Mouse (Mus musculus): Measurements from ENCODE around the gene Cherp. TPM values are rescaled to one million over a fixed set of nuclear protein-coding genes. Genes with fewer than 3 reads are reported as not detected.

Gene Cherp
- polyA plus RNA-seq, 1 experiment from 2014 or later: 105 TPM

DNA sequence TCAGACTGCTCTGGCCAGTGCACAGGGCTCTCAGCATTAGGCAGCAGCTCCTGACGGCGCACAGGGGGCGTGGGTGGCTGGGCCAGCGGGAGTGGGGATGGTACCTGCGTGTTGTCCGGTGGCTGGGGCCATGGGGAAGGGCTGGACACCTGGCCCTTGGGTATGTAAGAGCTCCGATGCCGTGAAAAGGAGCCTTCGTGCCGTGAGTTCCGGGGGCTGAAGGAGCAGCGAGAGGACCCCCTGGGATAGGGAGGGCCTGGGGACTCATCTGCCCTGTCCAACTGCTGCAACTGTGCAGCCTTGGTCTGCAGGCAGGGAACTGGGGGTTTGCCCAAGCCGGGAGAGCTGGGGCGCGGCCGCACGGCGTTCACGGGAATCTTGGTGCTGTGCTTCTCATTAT lies 21.2 kb upstream of the Cherp start:
- DNase-seq (ENCODE audit: low spot score): no peak
- no peaks in the 10 kb centered on the region for H3K27me3 ChIP-seq (ENCODE audit: insufficient read depth, poor library complexity, severe bottlenecking)
- 92% methylated on average over 19 of the region's 19 CpGs for WGBS
- H3K4me1 ChIP-seq (replicated peaks): peaks cover 24% of the 10 kb centered on the region
- no peak overlapping the region for H3K27ac ChIP-seq
- H3K4me3 ChIP-seq: no peak overlapping the region
- no peaks in the 10 kb centered on the region for H3K9me3 ChIP-seq
- peaks cover 56% of the 10 kb centered on the region for H3K36me3 ChIP-seq

DNA sequence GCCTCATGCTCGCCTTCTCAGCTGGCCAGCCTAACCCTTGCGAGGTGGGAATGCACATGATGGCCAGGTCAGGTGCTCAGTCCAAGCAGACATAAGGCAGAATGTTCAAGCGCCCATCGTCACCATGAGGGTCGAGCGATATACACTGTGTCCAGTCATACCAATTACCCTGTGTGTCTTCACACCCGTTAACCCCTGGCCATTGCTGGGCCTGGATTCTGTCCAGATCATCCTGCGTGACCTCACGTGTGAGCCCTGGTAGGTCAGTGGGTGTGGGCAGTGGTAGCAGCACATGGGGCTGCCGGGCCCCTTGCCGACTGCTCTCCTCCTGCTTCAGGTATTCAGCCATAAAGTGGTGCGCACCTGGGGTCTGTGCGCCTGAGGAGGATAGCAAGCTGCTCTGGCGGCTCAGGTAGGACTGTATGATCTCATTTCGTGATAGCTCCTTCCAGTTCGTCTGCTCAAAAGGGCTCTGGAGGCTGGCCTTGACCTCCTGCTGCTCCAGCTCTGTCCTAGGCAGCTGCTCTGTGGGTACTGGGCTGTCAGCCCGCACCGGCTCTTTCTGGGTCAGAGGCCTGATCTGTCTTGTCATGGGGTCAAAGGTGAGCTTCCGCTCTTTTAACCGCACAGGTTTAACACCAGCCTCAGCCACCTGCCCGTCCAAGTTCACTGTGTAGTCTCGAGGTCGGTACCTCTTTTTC lies 20.5 kb upstream of the Cherp start:
- no peak overlapping the region for H3K4me3 ChIP-seq
- H3K4me1 ChIP-seq (replicated peaks): peaks cover 31% of the 10 kb centered on the region
- H3K27ac ChIP-seq: no peak overlapping the region
- no peak for DNase-seq (ENCODE audit: low spot score)
- 88% methylated on average over 23 of the region's 23 CpGs for WGBS
- H3K36me3 ChIP-seq: peaks cover 54% of the 10 kb centered on the region
- no peaks in the 10 kb centered on the region for H3K27me3 ChIP-seq (ENCODE audit: insufficient read depth, poor library complexity, severe bottlenecking)
- no peaks in the 10 kb centered on the region for H3K9me3 ChIP-seq

DNA sequence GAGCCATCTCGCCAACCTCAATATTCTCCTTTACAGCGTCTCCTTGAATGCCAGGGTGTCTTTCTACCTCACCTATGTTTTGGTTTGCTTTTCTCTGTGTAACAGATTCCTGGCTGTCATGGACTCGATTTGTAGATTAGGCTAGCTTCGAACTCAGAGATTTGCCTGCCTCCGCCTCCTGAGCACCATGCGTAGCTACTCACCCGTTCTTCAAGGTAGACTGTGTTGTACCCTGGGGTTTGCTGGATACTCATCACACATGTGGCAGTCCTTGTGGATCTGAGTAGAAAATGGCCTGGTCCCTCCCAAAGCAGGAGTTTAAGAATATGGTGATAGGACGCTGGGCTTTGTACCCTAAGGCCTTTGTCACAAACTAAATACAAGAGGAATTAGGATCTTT lies 18.4 kb upstream of the Cherp start:
- Histone ChIP-seq H3K36me3 (peaks cover 56% of the 10 kb centered on the region), H3K27me3 (ENCODE audit: insufficient read depth, poor library complexity, severe bottlenecking) (no peaks in the 10 kb centered on the region), H3K9me3 (no peaks in the 10 kb centered on the region), H3K4me3 (peak overlapping the region; percentile 95), H3K27ac (peak overlapping the region; percentile 90), H3K4me1 (replicated peaks) (peaks cover 35% of the 10 kb centered on the region)
- DNase-seq (ENCODE audit: low spot score): peak; percentile 16
- WGBS: 17% methylated on average over 8 of the region's 8 CpGs

DNA sequence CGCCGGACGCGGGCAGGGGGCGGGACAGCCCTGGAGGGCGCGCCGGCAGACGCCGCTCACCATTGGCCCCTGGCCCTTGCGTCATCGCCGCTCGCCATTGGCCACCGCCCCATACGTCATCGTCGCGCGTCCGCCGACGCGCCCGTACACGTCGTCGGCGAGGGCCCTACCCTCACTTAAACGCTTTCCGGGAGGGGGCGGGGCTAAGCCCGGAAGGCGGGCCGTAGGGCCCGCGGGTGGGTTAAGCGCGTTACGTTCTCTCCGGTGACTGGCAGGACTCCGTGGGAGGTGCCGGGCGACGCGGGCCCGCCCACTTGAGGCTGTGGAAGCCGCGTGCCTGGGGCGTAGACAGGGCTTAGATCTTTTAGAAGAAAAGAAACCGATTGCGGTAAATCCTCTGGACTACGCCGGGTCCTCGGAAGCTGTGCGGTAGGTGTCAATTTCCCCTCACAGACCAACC lies 17.6 kb upstream of the Cherp start:
- H3K27ac ChIP-seq: peak overlapping the region; percentile 90
- peaks cover 35% of the 10 kb centered on the region for H3K4me1 ChIP-seq (replicated peaks)
- WGBS: under 1% methylated on average over 55 of the region's 56 CpGs
- peaks cover 57% of the 10 kb centered on the region for H3K36me3 ChIP-seq
- no peaks in the 10 kb centered on the region for H3K9me3 ChIP-seq
- peak overlapping the region; percentile 95 for H3K4me3 ChIP-seq
- no peaks in the 10 kb centered on the region for H3K27me3 ChIP-seq (ENCODE audit: insufficient read depth, poor library complexity, severe bottlenecking)
- peak; percentile 99 for DNase-seq (ENCODE audit: low spot score)

DNA sequence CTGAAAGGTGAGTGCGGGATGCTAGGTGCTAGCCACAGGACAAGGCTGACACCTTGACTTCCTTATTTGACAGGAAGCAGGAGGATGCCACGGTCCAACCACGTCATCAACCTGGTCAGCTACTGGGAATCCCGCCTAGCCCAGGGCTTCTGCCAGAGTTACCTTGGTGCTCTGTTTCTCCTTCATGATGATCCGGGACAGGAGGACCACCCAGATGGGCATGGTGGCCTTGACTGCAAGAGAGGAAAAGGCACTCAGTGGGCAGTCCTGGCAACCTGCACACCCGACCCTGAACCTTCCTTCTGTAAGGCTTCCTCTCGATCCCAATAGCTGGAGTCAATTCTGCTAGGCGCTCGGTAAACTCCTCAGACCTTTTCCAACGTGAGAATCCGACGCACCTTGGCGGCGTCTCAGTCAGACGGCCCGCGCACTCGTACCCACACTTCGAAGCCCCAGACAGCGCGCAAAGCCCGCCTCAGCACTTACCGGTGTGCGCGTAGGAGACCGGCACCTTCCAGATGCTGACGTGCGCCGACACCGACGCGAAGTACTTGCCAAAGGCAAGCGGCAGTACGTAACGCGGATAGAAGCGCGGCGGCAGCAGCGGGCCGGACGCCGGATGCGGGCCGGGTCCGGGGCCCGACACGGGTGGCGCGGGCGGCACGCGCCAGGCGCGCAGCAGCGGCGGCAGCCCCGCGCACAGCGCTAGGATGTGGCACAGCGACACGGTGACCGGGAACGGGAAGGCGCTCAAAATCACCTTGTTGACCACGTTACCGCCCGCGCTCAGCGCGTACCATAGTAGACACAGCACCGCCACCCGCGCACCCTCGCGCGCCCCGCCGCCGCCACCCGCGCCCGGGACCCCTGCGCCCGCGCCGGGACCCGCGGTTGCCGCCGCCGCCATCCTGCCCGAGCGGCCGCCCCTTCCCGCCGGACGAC lies 16.9 kb upstream of the Cherp start, which contains the start of gene Slc35e1:
Slc35e1 (minus strand) TSS at position 935 of the 942 bp plus-strand sequence.
- H3K27ac ChIP-seq: peak within 1 kb of the TSS; percentile 90
- H3K4me3 ChIP-seq: peak within 1 kb of the TSS; percentile 95
- no peak for DNase-seq (ENCODE audit: low spot score)
- H3K4me1 ChIP-seq (replicated peaks): peaks cover 35% of the 10 kb centered on the region
- WGBS: under 1% methylated on average over 98 of the region's 98 CpGs
- H3K36me3 ChIP-seq: peaks cover 58% of the 10 kb centered on the region
- H3K9me3 ChIP-seq: no peaks in the 10 kb centered on the region
- no peaks in the 10 kb centered on the region for H3K27me3 ChIP-seq (ENCODE audit: insufficient read depth, poor library complexity, severe bottlenecking)

DNA sequence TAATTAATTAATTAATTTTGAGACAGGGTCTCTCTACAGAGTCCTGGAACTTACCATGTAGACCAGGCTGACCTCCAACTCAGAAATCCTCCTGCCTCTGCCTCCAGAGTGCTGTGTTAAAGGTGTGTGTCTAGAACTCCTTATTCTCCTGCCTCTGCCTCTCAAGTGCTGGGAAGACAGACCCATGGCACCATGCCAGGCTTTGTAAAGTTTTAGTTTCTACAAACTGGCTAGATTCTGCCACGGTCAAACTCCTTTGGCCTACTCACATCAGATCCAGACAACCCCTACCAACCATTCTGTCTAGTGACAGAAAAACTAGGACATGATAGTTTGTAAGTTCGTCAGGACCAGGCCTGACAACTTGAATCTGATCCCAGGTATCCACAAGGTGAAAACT lies 16.0 kb upstream of the Cherp start:
- no peaks in the 10 kb centered on the region for H3K27me3 ChIP-seq (ENCODE audit: insufficient read depth, poor library complexity, severe bottlenecking)
- peaks cover 35% of the 10 kb centered on the region for H3K4me1 ChIP-seq (replicated peaks)
- H3K9me3 ChIP-seq: no peaks in the 10 kb centered on the region
- 93% methylated on average over 2 of the region's 2 CpGs for WGBS
- peaks cover 58% of the 10 kb centered on the region for H3K36me3 ChIP-seq
- no peak for DNase-seq (ENCODE audit: low spot score)
- H3K4me3 ChIP-seq: peak overlapping the region; percentile 95
- no peak overlapping the region for H3K27ac ChIP-seq

DNA sequence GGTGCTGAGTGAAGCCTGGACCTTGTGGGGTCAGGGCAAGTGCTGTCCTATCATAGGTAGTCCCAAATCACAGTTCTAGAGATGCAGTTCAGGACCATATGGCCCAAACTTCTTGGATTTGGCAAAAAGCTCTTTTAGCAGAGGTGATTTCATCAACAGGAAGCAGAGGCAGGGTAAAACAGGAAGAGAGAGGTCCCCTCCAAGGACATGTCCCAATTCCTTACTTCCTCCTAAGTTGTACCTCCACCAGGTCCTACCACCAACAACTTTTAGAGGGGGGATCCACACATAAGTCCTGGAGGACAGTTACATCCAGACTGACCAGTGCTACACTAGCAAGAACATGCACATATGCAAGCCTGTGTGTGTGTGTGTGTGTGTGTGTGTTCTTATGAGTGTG lies 12.0 kb upstream of the Cherp start:
- peaks cover 79% of the 10 kb centered on the region for H3K36me3 ChIP-seq
- H3K27ac ChIP-seq: no peak overlapping the region
- DNase-seq (ENCODE audit: low spot score): no peak
- no peaks in the 10 kb centered on the region for H3K9me3 ChIP-seq
- H3K4me3 ChIP-seq: no peak overlapping the region
- H3K4me1 ChIP-seq (replicated peaks): peaks cover 19% of the 10 kb centered on the region
- H3K27me3 ChIP-seq (ENCODE audit: insufficient read depth, poor library complexity, severe bottlenecking): no peaks in the 10 kb centered on the region

DNA sequence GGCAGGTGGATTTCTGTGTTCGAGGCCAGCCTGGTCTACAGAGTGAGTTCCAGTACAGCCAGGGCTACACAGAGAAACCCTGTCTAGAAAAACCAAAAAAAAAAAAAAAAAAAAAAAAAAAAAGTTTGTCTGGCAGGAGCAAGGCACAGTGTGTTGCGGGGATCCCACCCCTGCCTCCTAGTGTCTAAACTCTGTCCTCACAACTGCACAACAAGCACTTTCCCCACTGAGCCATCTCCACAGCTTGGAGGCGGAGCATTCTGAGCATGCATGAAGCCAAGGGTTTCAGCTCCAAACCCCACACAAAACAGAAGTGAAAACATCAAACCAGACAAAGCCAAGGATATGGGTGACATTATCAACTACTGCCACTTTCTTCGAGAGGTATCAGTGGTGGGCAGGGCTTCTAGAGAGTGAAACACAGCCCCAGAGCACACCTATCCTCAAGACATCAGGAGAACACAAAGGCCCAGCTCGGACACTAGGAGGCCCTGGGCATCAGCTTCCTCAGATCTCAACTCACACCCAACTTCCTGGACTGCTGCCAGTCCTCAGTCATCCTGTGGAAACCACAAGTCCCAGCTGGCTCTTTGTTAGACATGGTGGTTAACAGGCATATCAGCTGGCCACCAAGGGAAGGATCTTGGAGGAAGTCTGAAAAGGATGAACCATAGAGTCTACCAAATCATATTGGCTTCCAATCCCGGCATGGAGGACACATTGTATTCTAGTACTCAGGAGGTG lies 10.6 kb upstream of the Cherp start:
- Histone ChIP-seq H3K4me3 (no peak overlapping the region), H3K36me3 (peaks cover 92% of the 10 kb centered on the region), H3K9me3 (no peaks in the 10 kb centered on the region)

DNA sequence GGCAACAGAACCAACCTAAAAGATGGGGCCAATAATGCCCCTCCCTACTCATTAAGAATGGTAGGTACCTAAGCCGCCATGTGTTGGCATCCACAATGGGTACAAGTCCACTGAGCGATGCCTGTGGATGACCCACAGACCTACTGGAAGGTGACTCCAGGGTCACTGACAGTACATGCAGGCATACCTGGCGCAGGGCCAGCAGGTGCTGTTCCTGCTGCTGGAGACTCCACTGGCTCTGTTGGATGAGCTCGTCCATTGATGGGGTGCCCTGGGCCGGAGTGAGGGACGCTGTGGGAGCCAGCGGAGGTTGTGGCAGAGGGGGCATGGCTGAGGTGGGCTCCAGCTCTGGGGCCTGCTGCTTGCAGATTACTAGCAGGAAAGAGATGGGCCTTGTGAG lies 4.3 kb downstream of the Cherp start:
- Histone ChIP-seq H3K27me3 (ENCODE audit: insufficient read depth, poor library complexity, severe bottlenecking) (no peaks in the 10 kb centered on the region), H3K9me3 (no peaks in the 10 kb centered on the region), H3K36me3 (peaks cover 79% of the 10 kb centered on the region), H3K4me3 (no peak overlapping the region), H3K4me1 (replicated peaks) (peaks cover 14% of the 10 kb centered on the region), H3K27ac (no peak overlapping the region)
- no peak for DNase-seq (ENCODE audit: low spot score)
- 95% methylated on average over 7 of the region's 7 CpGs for WGBS

More for the DNA sequence above, 10.6 kb upstream of the Cherp start:
- 85% methylated on average over 6 of the region's 6 CpGs for WGBS
- Histone ChIP-seq H3K4me1 (replicated peaks) (peaks cover 5% of the 10 kb centered on the region), H3K27ac (no peak overlapping the region), H3K27me3 (ENCODE audit: insufficient read depth, poor library complexity, severe bottlenecking) (no peaks in the 10 kb centered on the region)
- no peak for DNase-seq (ENCODE audit: low spot score)

DNA sequence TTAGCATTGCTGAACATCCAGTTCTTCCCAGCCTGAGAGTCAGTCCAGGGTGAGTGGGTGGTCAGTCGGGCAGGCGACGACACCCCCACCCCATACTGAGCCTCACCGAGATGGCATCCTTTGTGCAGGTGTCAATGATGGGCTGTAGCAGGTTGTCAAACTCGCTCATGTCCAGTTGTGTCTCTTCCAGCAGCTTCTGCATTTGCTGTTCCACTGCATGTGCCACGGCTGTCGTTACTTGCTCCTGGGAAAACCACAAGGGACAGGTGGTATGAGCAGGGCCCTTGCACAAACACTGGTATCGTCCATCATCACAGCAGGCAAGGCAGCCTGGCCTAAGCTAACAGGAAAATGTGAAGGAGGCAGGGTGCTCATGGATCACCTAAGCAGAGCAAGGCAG lies 5.0 kb downstream of the Cherp start:
- Histone ChIP-seq H3K4me1 (replicated peaks) (peaks cover 13% of the 10 kb centered on the region), H3K4me3 (no peak overlapping the region), H3K9me3 (no peaks in the 10 kb centered on the region), H3K36me3 (peaks cover 86% of the 10 kb centered on the region), H3K27me3 (ENCODE audit: insufficient read depth, poor library complexity, severe bottlenecking) (no peaks in the 10 kb centered on the region), H3K27ac (no peak overlapping the region)
- DNase-seq (ENCODE audit: low spot score): no peak
- 90% methylated on average over 8 of the region's 8 CpGs for WGBS

DNA sequence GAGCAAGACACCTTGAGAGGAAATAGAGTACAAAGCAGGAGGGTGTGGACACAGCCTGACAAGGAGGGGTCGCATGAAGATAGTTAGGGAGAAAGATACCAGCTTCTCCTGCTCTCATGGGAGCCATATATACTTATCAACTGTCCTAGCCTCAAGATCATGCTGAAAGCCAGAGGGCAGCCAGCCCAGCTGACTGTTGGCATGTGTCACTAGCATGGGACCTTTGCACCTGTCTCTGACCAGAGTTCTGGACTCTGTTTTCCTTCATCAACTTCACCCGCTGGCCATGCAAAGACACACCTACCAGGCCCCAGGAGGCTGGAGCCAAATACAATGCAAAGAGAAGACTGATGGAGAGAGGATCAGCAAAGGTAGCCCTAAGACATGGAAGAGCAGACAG lies 5.8 kb downstream of the Cherp start:
- H3K4me3 ChIP-seq: no peak overlapping the region
- H3K27me3 ChIP-seq (ENCODE audit: insufficient read depth, poor library complexity, severe bottlenecking): no peaks in the 10 kb centered on the region
- WGBS: 93% methylated on average over 2 of the region's 2 CpGs
- H3K9me3 ChIP-seq: no peaks in the 10 kb centered on the region
- no peak overlapping the region for H3K27ac ChIP-seq
- H3K36me3 ChIP-seq: peaks cover 93% of the 10 kb centered on the region
- no peak for DNase-seq (ENCODE audit: low spot score)
- peaks cover 10% of the 10 kb centered on the region for H3K4me1 ChIP-seq (replicated peaks)

DNA sequence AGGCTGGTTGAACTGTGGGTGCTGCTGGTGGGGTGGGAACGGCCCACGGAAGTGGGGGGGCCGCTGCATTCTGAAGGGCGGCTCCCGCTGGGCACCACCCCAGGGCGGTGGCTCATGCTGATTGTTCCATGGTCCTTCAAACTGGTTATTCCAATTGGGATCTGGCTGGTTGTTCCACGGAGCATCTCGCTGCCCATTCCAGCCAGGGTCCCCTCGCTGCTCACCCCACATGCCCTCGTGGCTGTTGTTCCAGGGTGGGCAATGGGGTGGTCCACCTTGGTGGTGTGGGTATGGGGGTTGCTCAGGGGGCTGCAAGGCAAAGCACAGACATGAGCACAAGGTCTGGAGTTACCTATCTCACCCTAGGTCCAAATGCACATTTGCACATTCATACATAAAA lies 10.8 kb downstream of the Cherp start:
- Histone ChIP-seq H3K36me3 (peaks cover 100% of the 10 kb centered on the region), H3K4me1 (replicated peaks) (no peaks in the 10 kb centered on the region), H3K27ac (no peak overlapping the region), H3K4me3 (no peak overlapping the region), H3K27me3 (ENCODE audit: insufficient read depth, poor library complexity, severe bottlenecking) (no peaks in the 10 kb centered on the region), H3K9me3 (no peaks in the 10 kb centered on the region)
- WGBS: 97% methylated on average over 10 of the region's 10 CpGs
- DNase-seq (ENCODE audit: low spot score): no peak

All from hindbrain, embryonic 10.5 days (tissue).